Mouse (Mus musculus) lung, postnatal 36 days (tissue): ENCODE data around the gene Ikbip.

Experiments
- DNase-seq: peaks from one replicate; pipeline ENCODE4 v3.0.0; 2022; ENCODE audit warnings: mixed read lengths

Gene Ikbip

DNA sequence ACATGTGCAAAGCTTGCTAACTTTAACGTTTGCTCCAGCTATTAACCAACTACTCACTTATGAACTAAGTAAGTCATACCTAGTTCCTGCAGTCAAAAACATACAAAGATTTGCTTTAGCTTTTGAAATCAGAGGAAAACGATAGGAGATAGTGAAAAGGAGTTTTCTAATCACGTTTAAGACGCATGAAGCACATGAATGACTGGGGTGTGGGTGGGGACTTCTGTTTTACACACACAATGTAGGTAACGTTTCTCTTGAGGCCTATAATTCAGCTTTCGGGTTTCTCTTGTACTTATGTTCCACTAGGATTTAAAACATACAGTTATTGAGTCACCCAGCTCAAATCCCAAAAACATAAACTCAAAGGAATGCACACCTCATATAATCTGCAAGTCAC is 39.9 kb downstream of the Ikbip start:
- no peak for DNase-seq

DNA sequence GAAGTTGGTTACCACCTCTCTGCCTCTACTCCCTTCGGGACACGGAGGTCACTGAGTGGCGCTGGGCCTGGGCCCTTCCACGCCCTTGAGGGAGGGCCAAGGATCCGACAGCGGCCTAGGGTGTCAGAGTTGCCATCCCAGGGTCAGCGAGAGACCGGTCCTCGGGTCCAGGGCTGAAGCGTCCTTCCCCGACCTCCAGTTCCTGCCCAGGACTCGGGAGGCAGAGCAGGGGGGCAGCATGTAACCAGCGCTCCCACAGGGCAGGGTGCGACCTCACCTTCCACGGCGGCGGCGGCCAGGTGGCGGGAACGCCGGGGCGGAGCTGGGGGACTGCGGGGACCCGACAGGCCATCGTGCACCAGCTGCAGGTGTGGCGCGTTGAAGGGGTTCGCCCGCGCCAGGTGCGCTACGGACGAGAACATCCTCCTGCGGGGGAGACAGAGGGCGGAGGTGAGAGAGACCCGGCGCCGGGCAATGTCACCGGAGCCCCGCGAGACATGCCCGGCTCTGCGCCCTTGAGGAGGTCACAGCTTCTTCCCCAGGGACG is 40.6 kb downstream of the Ikbip start:
- DNase-seq = peak; percentile 64

DNA sequence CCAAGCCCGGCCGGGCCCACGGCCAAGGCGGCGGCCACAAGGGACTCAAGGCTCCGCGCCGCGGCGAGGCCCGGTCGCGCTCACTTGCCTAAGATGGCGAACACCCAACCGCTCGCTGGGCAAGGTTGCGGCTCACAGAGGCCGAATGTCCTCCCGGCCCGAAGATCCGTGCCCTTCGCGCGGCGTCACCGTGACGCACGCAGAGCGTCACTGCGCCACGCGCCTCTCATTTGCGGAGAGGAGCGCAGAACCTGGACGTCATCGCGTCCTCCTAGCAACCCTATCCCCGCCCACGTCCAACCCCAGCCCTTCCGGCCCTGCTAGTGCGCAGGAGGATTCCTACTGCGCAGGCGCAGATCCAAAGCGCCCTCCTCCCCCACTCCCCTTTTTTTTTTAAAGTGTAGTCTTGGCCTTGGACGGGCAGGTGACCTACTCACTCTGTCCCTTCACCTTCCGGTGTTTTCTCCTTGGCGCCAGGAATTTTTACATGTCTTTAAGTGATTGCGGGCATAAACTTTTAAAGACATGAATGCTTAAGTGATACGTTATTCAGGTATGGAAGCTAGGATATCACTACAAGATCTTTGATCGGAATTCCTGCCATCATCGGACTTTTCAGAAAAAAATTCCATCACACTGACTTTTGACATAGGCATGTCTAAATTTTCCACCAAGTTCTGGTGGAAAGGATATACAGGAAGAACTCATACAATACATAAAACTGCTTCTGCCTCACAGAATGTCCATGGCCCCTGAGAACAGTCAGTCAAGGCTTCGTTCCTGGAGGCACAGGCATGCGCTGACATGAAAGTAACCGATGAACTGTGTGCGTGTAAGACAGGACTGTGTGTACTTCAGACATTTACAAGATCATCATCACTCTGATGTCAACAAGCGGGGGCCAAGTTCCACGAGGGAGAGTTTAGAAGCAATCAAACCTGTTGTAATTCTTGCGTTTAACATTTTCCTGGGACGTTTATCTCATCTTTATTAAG is 41.4 kb downstream of the Ikbip start, which contains the start of gene Slc25a3:
Gene Slc25a3, minus strand, starts transcription at position 232 of the 995 bp plus-strand sequence.
- DNase-seq = peak; percentile 98

DNA sequence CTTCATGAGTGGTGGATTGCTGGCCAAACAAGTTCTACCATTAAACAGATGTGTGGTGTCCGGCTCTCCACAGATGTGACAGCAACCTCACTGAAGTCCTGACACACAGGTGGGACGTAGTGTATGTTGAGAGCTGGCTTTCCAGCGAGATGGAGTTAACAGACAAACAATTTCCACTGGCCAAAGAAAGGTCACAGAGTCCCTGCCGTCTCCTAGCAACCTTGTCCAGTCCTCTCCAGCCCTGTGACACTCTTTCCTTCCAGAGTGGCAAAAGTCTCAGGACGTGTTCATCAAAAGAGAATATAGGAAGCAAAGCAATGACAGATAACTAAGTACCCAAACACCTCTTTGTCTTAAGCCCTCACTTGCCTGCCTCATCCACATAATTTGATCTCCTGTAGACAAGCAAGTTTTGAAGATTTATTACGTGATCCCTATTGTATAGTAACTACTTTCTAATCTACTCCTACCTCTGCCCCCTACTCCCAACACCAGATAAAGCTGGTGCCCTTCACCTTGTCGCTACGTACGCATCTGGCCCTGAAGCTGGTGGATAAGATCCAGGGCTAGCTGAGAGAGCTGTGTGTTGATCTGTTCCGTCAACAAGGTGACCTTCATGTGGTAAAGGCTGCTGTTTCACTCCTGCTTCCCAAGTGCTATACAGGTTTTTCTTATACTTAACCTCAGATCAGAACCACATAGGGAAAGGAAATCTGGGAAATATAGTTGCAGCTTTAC is 44.0 kb downstream of the Ikbip start:
- DNase-seq = no peak

DNA sequence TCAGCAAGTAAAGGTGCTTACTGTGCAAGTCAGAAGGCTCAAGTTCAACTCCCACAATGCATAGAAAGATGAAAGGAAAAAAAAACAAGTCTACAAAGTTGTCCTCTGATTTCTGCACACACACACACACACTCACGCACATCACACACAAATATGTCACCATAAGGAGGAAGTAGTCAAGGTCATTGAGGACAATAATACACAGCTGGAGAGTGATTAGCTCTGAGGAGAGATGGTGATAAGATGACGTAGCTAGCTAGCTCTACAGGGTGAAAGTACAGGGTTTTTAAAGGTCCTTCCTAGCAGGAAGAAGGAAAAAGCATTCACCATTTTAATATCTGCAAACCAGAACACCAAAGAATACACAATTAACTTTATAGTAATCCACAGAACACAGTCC is 44.7 kb downstream of the Ikbip start:
- no peak for DNase-seq

DNA sequence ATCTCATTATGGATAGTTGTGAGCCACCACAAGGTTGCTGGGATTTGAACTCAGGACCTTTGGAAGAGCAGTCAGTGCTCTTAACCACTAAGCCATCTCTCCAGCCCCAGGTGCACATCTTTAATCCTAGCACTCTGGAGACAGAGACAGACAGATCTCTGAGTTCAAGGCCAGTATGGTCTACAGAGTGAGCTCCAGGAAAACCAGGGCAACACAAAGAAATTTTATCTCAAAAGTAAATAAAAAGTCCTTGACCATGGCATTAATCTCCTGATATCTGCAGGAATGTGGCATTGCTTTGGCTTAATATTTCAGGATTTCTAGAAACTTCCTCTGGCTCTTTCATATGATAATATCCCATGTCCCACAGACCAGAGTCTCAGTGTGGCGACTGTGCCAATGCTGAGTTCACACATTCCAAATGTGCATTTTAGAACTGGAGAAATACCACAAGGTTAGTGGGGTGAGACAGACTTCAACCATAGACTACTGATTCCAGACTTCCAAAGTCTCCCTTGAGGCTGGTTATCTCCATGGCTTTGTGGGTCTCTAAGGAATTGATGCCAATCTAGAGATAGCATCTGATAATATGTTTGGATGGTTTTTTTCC is 45.9 kb downstream of the Ikbip start:
- no peak for DNase-seq

DNA sequence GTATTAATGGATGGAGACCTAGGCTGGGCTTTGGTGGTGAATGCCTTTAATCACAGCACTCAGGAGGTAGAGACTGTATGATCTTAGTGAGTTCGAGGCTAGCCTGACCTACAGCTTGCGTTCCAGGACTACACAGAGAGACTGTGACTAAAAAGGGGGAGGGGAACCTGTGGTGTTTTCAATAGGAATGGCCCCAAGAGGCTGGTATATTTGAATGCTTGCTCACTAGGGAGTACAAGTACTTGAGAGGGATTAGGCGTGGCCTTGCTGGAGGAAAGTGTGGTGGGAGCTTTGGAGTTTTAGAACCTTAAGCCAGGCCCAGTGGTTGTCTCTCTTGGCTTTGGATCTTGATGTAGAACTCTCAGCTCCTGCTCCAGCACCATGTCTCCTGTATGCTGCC is 48.1 kb downstream of the Ikbip start:
- DNase-seq = no peak

DNA sequence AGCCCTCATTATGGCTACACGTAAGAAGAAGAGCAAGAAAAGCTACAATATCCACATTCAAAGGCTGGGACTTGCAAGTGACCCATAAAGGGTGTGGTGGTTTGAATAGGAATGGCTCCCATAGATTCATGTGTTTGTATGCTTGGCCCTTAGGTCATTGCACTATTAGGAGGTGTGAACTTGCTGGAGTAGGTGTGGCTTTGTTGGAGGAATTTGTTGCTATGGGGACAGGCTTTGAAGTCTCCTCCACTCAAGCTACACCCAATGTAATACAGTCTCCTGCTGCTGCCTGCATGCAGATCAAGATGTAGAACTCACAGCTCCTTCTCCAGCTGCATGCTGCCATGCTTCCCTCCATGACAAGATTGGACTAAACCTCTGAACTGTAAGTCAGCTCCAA is 48.8 kb downstream of the Ikbip start:
- peak; percentile 11 for DNase-seq

DNA sequence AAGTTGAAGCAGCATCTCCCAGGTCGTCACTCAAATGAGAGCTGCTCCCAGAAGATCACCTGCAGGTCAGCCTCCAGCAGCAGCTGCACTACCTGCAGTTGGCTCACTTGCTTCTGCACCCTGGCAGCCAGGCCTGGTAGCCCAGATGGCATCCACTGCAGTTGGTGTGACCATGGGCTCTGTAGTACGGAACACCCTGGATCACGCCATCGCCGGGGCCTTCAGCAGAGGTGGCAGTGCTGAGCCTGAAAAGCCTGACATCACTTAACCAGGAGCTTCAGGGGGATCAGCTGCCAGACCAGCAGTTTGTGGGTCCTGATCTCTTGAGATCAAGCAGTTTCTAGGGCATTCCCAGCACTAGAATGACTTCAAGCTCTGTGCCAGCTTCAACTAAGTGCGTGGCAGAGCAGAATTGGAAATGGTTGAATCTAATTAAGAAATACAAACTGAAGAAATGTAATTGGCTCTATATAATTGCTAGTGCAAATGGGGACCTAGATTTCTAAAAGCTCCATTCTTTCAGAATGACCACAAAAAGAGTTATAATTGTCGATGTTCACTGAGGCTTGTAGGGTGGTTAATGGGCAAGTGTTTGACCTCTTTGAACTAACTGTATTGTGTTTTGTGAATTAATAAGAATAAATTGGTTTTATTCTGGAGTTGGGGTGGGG is 52.7 kb downstream of the Ikbip start:
- DNase-seq = no peak

DNA sequence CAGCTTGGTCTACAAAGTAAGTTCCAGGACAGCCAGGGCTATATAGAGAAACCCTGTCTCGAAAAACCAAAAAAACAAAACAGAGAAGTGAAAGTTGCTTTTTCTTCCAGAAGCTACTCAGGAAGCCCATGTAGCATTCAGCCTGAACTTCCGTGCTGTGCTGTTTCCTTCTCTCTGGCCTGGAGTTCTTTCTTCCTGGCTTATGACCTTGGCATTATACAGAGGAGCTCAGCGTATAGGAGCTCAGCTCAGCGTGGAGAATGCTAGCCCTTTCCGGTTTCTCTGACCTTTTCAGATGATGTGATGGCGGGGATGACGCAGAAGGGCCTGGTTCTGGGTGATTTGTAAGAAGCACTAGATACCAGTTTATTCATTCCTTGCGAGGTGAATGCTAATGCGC is 54.7 kb downstream of the Ikbip start:
- DNase-seq = no peak

DNA sequence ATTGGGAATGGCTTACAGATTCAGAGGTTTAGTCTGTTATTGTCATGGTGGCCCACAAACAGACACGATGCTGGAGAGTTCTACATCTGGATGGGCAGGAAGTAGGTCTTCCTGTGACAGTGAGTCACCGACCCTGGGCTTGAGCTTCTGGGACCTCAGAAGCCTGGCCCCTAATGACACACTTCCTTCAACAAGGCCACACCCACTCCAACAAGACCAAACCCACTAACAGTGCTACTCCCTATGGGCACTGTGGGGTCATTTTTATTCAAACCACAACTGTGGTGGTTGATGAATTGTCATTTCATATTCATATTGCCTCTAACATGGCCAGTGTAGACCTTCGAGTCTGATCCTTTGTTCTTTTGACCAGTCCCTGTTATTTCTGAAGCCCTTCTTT is 55.6 kb downstream of the Ikbip start:
- DNase-seq = peak; percentile 41

DNA sequence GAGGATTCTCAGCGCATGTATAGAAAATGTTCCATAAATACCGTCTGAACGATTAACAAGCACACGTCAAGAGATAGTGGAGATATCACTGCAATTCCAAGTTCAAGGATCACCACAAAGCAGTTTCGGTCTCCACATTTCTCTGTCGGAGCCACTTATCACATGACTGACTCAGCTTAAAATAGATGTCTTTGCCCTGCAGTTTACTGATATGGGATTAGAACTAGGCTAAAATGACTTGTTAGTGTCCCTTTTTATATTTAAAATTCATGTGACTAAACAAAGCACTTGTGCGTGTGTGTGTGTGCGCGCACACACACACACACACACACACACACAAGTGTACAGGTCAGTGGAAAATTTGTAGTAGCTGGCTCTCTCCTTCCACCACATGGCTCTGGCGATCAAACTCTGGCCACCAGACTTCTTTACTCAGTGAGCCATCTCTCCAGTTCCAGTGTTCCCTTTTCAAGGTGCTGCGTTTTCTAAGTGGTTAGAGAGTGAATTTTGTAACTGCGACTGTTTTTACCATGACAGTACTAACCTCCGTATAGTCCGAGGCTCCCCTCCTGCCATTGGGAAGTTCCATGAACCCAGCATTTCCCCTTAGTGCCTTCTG is 56.5 kb downstream of the Ikbip start:
- no peak for DNase-seq

DNA sequence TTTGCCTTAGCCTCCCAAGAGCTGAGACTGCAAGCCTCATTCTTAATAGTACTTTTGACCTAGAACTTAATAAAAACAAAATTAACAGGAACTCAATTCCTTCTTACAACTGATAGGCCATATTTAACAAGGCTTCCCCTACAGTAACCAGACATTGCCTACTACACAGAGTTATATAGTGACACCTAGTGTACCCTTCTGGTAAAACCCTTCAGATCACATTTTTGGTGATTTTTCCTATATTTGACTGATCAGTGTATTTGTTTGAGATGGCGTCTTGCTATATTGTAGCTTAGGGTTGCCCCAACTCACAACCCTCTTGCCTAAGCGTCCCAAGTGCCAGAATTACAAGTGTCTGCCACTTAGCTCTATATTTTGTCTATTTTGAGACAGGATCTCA is 58.8 kb downstream of the Ikbip start:
- peak; percentile 38 for DNase-seq

DNA sequence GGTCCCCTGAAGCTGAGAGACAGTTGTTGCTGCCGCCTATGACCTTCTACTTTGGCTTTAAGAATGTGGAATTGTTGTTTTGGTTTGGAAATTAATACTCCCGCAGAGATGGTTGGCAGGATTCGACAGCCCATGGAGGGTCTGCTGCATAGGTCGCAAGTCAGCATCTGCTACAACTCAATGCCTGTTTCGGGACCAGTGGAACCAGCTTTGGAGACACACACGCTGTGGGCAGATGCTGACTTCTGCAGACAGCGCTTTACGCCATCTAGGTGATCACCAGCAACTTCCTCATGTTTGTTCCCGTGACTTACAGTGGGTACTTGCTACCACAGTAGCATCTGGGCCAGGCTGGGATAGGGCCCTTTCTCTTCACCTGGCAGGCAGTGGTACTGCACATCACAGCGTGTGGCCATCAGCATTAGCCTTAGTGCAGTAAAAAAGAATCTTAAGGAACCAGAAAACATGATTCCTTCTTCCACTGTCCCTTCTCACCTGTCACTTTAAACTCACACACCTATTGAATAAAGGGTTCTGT is 60.0 kb downstream of the Ikbip start:
- DNase-seq = no peak

DNA sequence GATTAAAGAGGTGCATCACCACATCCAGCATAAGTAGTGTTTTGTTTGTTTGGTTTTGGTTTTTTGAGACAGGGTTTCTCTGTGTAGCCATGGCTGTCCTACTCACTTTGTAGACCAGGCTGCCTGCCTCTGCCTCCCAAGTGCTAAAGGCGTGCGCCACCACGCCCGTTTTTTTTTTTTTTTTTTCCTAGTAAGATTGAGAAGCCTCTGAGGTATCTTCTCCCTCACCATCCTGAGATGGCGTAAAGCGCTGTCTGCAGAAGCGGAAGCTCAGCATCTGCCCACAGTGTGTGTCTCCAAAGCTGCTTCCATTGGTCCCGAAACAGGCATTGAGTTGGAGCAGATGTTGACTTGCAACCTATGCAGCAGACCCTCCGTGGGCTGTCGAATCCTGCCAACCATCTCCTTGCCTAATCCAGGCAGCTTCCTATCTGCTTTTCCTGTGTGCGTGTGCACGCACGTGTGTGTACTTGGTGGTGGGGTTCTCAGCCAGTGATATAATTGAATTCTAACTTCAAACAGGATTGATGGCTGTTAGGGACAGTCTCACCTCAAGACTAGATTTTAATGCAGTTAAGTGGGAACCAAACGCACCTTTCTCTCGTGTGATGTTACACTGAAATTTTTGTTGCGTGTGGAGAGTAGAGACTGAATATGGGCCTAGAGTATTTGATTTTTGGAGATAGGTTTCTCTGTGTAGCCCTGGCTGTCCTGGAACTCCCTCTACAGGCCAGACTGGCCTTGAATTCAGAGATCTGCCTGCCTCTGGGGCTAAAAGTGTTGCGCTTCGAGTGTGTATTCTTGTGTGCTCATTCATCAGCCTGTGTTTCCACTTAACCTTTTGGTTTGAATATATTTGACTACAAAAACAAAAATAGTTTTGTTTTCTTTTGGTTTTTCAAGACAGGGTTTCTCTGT is 60.8 kb downstream of the Ikbip start:
- no peak for DNase-seq

DNA sequence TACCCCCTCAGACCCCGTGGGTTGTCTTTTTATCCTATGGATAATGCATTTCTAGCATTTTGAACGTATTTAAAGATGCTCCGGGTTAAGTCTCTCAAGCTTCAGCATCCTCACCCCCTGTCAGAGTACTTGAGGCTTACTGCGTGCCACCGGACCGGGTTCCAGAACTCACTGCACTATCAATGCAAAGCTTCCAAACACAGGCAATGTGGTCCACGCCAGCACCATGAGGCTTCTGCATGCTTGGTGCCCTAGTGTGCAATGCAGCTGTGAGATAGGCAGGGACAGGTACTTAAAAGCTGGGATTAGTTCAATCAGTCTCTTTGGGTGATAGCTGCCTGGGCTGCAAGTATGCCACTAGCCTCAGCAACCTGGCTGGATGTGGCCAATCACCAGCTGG is 62.7 kb downstream of the Ikbip start:
- DNase-seq = no peak
